In genomic region chr9:113270595-113270994, GRCm38 (mm10) we compare ENCODE assay signal across 13 mouse cellular contexts.
"Had no signal": no experiment of that assay in that cellular context is flagged by ENCODE, and none has a peak within 500 bp of the region (broad histone marks: within the 10 kb centered on the region; RNA-seq: fewer than 3 reads in every experiment).

No protein-coding gene starts in this region.

- H3K4me1 ChIP-seq: limb, embryonic 12.5 days; liver, embryonic 13.5 days; lung, embryonic 15.5 days; midbrain, embryonic 12.5 days; neural tube, embryonic 15.5 days had no signal

- H3K9me3 ChIP-seq: limb, embryonic 12.5 days; lung, embryonic 15.5 days; midbrain, embryonic 12.5 days; neural tube, embryonic 15.5 days had no signal

- H3K27ac ChIP-seq: limb, embryonic 12.5 days; liver, embryonic 13.5 days; lung, embryonic 15.5 days; midbrain, embryonic 12.5 days; neural tube, embryonic 15.5 days had no signal

- H3K9ac ChIP-seq: limb, embryonic 12.5 days; liver, embryonic 13.5 days; liver, postnatal 0 days; lung, embryonic 15.5 days; midbrain, embryonic 12.5 days; neural tube, embryonic 15.5 days had no signal

- DNase-seq: kidney, postnatal 25 days; liver; liver, embryonic 13.5 days; liver, postnatal 0 days; lung, postnatal 14 days; right cerebral cortex, adult 18-20 months; right cerebral cortex, postnatal 25 days; thymus, postnatal 4 days had no signal

- ATAC-seq: liver, postnatal 0 days had no signal

- H3K36me3 ChIP-seq: limb, embryonic 12.5 days; liver, embryonic 13.5 days; lung, embryonic 15.5 days; midbrain, embryonic 12.5 days; neural tube, embryonic 15.5 days had no signal

- H3K4me3 ChIP-seq: limb, embryonic 12.5 days; liver, embryonic 13.5 days; lung, embryonic 15.5 days; midbrain, embryonic 12.5 days; myocyte; neural tube, embryonic 15.5 days had no signal

- H3K27me3 ChIP-seq: limb, embryonic 12.5 days; liver, embryonic 13.5 days; lung, embryonic 15.5 days; midbrain, embryonic 12.5 days; neural tube, embryonic 15.5 days had no signal

- H3K4me2 ChIP-seq: limb, embryonic 12.5 days; liver, embryonic 13.5 days; lung, embryonic 15.5 days; midbrain, embryonic 12.5 days; neural tube, embryonic 15.5 days had no signal
